Mouse (Mus musculus): Measurements from ENCODE around the gene Dnah6.

DNA sequence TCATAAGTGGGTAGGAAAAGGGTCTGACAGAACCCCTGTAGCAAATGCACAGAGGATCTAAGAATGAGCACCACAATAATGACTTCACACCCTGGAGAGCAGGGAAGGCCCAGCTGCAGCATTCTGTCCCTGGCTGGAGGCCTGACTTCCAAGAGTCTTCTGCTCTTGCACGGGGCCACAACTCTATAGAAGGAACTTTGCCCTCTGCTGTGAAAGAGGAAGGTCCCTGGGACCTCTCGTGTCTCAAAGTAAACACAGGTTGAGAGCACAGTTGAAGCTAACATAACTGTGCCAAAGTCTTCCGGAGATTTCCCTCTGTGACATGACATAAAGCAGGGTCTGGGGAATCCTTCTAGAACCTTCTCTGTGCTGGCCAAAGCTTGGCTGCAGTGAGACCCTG is 150.2 kb downstream of the Dnah6 start:
- no peak for TF ChIP-seq CTCF (IDR thresholded peaks at IDR 0.05; ENCODE audit: control insufficient read depth, insufficient read depth, low read length)
- TF ChIP-seq POLR2A (IDR thresholded peaks at IDR 0.05; ENCODE audit: borderline replicate concordance, control insufficient read depth, low read depth, low read length) = no peak
